Mouse (Mus musculus): ENCODE data around the gene Fbxl17. TPM values are rescaled to one million over a fixed set of nuclear protein-coding genes. Genes with fewer than 3 reads are reported as not detected.

Fbxl17 gene
- total and polyA plus RNA-seq, 3 experiments, result 8.2 to 9.9 (median 8.8) TPM

DNA sequence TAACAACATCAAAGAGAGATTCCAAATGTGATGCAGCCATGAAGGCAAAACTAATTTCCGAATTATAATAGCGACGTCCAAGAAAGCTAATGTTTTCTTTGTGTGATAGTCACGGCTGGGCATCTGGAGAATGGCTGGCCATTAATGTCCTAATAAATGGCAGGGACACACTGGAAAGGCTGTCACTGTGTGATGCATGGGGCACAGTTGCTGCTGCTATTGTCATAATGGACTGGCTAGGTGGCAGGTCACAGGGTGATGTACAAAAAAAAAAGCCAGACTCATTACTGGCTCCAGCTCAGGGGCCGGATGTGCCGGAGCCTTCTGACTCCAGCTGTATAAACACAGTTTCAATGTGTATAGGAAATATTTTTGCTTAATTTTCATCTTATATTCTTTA lies 341.9 kb downstream of the Fbxl17 start:
- Histone ChIP-seq H3K36me3 (replicated peaks) (peaks cover 7% of the 10 kb centered on the region), H3K4me3 (ENCODE audit: low read depth, low read length) (no peak overlapping the region), H3K27me3 (ENCODE audit: insufficient read depth, low read length) (no peaks in the 10 kb centered on the region), H3K4me1 (ENCODE audit: insufficient read depth, low read depth, low read length) (no peaks in the 10 kb centered on the region), H3K9me3 (replicated peaks) (no peaks in the 10 kb centered on the region)
- DNase-seq (ENCODE audit: low spot score) (no peak), ATAC-seq (ENCODE audit: extremely low read depth, insufficient number of reproducible peaks, low FRiP score, poor library complexity, severe bottlenecking) (no peak)
- TF ChIP-seq TAL1 (conservative IDR thresholded peaks at IDR 0.05; ENCODE audit: low read depth, low read length) (no peak), GATA2 (IDR thresholded peaks at IDR 0.05; ENCODE audit: borderline replicate concordance, low read depth, low read length) (no peak), POLR2AphosphoS5 (IDR thresholded peaks at IDR 0.05; ENCODE audit: insufficient replicate concordance, low read depth, low read length) (no peak), GATA1 (IDR thresholded peaks at IDR 0.05; ENCODE audit: borderline replicate concordance, low read length) (no peak), CTCF (IDR thresholded peaks at IDR 0.05; ENCODE audit: low read depth, low read length) (no peak)

DNA sequence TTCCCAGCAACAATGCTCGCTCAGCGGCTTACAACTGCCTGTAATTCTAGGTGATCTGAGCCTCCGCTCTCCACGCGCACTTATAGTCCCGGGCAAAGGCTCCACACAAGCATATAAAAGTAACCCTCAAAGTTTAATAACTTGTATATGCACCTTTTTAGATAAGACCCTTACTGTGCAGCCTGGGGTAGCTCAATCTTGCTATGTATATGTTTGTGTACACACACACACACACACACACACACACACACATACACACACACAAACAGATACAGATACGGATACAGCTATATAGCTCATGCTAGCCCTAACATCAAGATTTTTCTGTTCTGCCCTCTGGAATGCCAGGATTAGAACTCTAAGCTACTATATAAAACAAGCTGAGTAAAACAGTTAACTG lies 342.8 kb downstream of the Fbxl17 start:
- ATAC-seq (ENCODE audit: extremely low read depth, insufficient number of reproducible peaks, low FRiP score, poor library complexity, severe bottlenecking), result no peak
- TF ChIP-seq GATA2 (IDR thresholded peaks at IDR 0.05; ENCODE audit: borderline replicate concordance, low read depth, low read length) (no peak), CTCF (IDR thresholded peaks at IDR 0.05; ENCODE audit: low read depth, low read length) (no peak), POLR2AphosphoS5 (IDR thresholded peaks at IDR 0.05; ENCODE audit: insufficient replicate concordance, low read depth, low read length) (no peak), TAL1 (conservative IDR thresholded peaks at IDR 0.05; ENCODE audit: low read depth, low read length) (no peak), GATA1 (IDR thresholded peaks at IDR 0.05; ENCODE audit: borderline replicate concordance, low read length) (no peak)
- no peaks in the 10 kb centered on the region for H3K9me3 ChIP-seq (replicated peaks)

DNA sequence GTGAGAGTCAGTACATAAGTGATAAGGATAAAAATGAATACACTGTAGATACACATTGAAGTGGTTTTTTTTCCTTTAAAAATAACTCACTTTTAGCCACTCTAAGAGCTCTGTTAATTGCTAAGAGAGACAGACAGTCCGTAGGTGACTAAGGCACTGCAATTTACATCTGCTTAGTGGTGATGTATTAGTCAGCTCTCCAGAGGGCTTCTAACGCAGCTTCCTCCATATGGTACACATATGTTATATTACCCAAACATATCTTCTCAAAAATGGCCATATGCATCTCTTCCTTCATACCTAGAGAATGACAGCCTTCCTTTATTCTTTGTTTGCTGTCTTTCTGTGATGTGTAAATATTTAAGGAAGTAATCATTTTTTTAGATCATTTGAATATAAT lies 353.3 kb downstream of the Fbxl17 start:
- no peak for TF ChIP-seq CTCF (IDR thresholded peaks at IDR 0.05; ENCODE audit: low read depth, low read length)
- TF ChIP-seq GATA1 (IDR thresholded peaks at IDR 0.05; ENCODE audit: borderline replicate concordance, low read length), result no peak
- no peak for DNase-seq (ENCODE audit: low spot score)
- no peak for ATAC-seq (ENCODE audit: extremely low read depth, insufficient number of reproducible peaks, low FRiP score, poor library complexity, severe bottlenecking)
- Histone ChIP-seq H3K36me3 (replicated peaks) (peaks cover 8% of the 10 kb centered on the region), H3K4me1 (ENCODE audit: insufficient read depth, low read depth, low read length) (peaks cover 9% of the 10 kb centered on the region; the same call in 1 of the 2 replicates), H3K27me3 (ENCODE audit: insufficient read depth, low read length) (no peaks in the 10 kb centered on the region), H3K9me3 (replicated peaks) (0 out of 2 replicates have a peak, but pooled peaks cover 2% of the 10 kb centered on the region), H3K4me3 (ENCODE audit: low read depth, low read length) (no peak overlapping the region)

More for the DNA sequence above, 342.8 kb downstream of the Fbxl17 start:
- DNase-seq (ENCODE audit: low spot score), result no peak
- H3K4me1 ChIP-seq (ENCODE audit: insufficient read depth, low read depth, low read length), result no peaks in the 10 kb centered on the region
- no peaks in the 10 kb centered on the region for H3K27me3 ChIP-seq (ENCODE audit: insufficient read depth, low read length)
- H3K36me3 ChIP-seq (replicated peaks), result peaks cover 7% of the 10 kb centered on the region
- H3K4me3 ChIP-seq (ENCODE audit: low read depth, low read length), result no peak overlapping the region

GRCm38 (mm10) chr17:63145751-63146491 lies 353.9 kb downstream of the Fbxl17 start:
- no peak for TF ChIP-seq CTCF (IDR thresholded peaks at IDR 0.05; ENCODE audit: low read depth, low read length)
- TF ChIP-seq POLR2AphosphoS5 (IDR thresholded peaks at IDR 0.05; ENCODE audit: insufficient replicate concordance, low read depth, low read length), result no peak
- TF ChIP-seq GATA2 (IDR thresholded peaks at IDR 0.05; ENCODE audit: borderline replicate concordance, low read depth, low read length), result no peak
- TF ChIP-seq GATA1 (IDR thresholded peaks at IDR 0.05; ENCODE audit: borderline replicate concordance, low read length), result no peak
- TF ChIP-seq TAL1 (conservative IDR thresholded peaks at IDR 0.05; ENCODE audit: low read depth, low read length), result no peak
- Histone ChIP-seq H3K4me3 (ENCODE audit: low read depth, low read length) (no peak overlapping the region), H3K4me1 (ENCODE audit: insufficient read depth, low read depth, low read length) (peaks cover 9% of the 10 kb centered on the region; the same call in 1 of the 2 replicates), H3K36me3 (replicated peaks) (peaks cover 8% of the 10 kb centered on the region), H3K9me3 (replicated peaks) (0 out of 2 replicates have a peak, but pooled peaks cover 2% of the 10 kb centered on the region), H3K27me3 (ENCODE audit: insufficient read depth, low read length) (no peaks in the 10 kb centered on the region)
- DNase-seq (ENCODE audit: low spot score) (peak; percentile 1), ATAC-seq (ENCODE audit: extremely low read depth, insufficient number of reproducible peaks, low FRiP score, poor library complexity, severe bottlenecking) (peak; percentile 66; the same call in 1 of the 2 replicates)

DNA sequence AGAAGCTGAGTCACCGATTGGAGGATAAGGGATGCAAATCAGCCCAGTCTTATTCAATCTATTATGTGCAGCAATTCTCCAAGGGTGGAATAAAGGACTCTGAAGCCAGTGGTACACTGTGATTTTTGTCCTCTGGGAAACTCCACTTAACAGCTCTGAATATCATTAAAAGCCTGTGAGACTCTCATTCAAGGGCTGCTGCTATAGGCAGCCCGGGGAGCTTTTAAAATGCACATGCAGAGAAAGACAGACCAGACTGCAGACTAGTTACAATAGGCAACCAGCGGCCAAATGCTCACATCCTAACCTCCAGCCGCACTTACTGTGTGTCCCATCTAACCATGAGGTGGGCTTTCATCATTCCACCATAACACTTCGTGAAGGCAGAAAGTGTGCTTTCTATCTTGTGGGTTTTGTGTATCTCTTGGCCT lies 354.5 kb downstream of the Fbxl17 start:
- peaks cover 6% of the 10 kb centered on the region for H3K36me3 ChIP-seq (replicated peaks)
- no peaks in the 10 kb centered on the region for H3K27me3 ChIP-seq (ENCODE audit: insufficient read depth, low read length)
- no peak for ATAC-seq (ENCODE audit: extremely low read depth, insufficient number of reproducible peaks, low FRiP score, poor library complexity, severe bottlenecking)
- TF ChIP-seq GATA1 (IDR thresholded peaks at IDR 0.05; ENCODE audit: borderline replicate concordance, low read length), result no peak
- TF ChIP-seq POLR2AphosphoS5 (IDR thresholded peaks at IDR 0.05; ENCODE audit: insufficient replicate concordance, low read depth, low read length), result no peak
- TF ChIP-seq CTCF (IDR thresholded peaks at IDR 0.05; ENCODE audit: low read depth, low read length), result no peak
- no peak for TF ChIP-seq GATA2 (IDR thresholded peaks at IDR 0.05; ENCODE audit: borderline replicate concordance, low read depth, low read length)
- TF ChIP-seq TAL1 (conservative IDR thresholded peaks at IDR 0.05; ENCODE audit: low read depth, low read length), result no peak
- DNase-seq (ENCODE audit: low spot score), result no peak
- H3K4me3 ChIP-seq (ENCODE audit: low read depth, low read length), result no peak overlapping the region
- H3K4me1 ChIP-seq (ENCODE audit: insufficient read depth, low read depth, low read length), result peaks cover 9% of the 10 kb centered on the region; the same call in 1 of the 2 replicates
- H3K9me3 ChIP-seq (replicated peaks), result no peaks in the 10 kb centered on the region

DNA sequence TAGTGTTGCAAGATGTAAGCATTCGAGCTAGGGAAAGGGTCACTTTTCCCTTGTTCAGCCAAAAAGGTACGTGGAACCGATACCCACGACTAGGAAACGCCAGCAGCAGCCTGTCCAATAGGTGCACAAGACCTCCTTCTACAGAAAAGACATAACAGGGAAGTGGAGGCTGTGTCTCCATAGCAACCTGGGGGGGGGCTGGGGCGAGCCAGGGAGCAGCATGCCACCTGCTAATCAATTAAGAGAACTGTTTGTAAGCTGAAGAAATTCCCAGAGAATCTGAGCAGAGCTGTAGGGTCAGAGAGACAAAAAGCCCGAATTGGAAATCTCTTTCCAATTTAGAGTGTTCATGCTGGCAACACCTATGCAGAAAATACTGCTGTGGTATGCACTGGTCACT lies 356.0 kb downstream of the Fbxl17 start:
- DNase-seq (ENCODE audit: low spot score) (peak; percentile 2), ATAC-seq (ENCODE audit: extremely low read depth, insufficient number of reproducible peaks, low FRiP score, poor library complexity, severe bottlenecking) (0 out of 2 replicates have a peak, but pooled peaks have one; percentile 47)
- H3K4me1 ChIP-seq (ENCODE audit: insufficient read depth, low read depth, low read length), result peaks cover 9% of the 10 kb centered on the region; the same call in 1 of the 2 replicates
- TF ChIP-seq GATA1 (IDR thresholded peaks at IDR 0.05; ENCODE audit: borderline replicate concordance, low read length) (no peak), GATA2 (IDR thresholded peaks at IDR 0.05; ENCODE audit: borderline replicate concordance, low read depth, low read length) (no peak), POLR2AphosphoS5 (IDR thresholded peaks at IDR 0.05; ENCODE audit: insufficient replicate concordance, low read depth, low read length) (no peak), TAL1 (conservative IDR thresholded peaks at IDR 0.05; ENCODE audit: low read depth, low read length) (no peak), CTCF (IDR thresholded peaks at IDR 0.05; ENCODE audit: low read depth, low read length) (no peak)
- no peaks in the 10 kb centered on the region for H3K9me3 ChIP-seq (replicated peaks)
- H3K36me3 ChIP-seq (replicated peaks), result peaks cover 6% of the 10 kb centered on the region
- H3K4me3 ChIP-seq (ENCODE audit: low read depth, low read length), result no peak overlapping the region
- H3K27me3 ChIP-seq (ENCODE audit: insufficient read depth, low read length), result no peaks in the 10 kb centered on the region
